Mouse (Mus musculus): ENCODE results near the gene Calm2. TPM values are rescaled to one million over a fixed set of nuclear protein-coding genes. Genes with fewer than 3 reads are reported as not detected.

Gene Calm2
- polyA plus RNA-seq (2015; fragmentation: Illumina TruSeq; extraction: RNeasy Lipid Tissue Mini Kit (QIAGEN cat#74804); ENCODE audit: low read depth, low replicate concordance) = 4,356 TPM

DNA sequence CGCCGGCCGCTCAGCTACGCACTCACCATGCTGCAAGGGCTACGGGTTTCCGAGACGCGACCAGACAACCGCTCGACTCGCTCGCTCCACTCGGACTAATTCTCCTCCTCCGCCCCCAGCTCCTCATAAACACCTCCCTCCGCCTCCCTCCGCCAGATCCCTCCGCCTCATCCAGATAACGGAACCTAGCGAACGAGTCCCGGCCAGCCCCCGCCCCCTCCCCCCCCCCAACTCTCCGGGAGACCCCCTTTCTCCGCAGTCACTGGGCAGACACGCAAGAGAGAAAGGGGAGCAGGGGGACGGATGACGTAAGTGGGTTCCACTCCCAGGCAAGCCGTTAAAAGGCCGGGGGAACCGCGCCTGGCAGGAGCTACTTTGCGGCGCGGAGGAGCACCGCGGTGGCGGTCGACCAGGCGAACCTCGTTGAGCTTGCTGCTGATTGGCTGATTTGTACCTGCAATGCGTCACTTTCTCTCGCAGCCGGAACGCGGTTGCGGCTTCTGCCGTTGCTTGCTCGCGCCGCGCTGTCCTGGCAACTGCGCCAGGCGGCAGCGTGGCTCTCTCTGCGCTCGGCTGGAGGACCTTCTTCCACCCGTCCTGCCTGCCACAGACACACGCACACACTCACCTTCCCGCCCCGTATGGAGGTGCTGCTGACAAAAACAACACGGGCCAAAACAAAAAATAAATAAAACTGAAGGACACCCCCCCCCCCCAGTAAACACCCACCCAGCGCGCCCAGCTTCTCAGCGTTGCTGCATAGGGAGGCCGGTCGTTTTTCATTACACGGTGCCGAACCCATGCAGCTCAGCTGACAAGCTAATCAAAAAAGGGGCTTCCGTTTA lies at the start of gene Calm2:
TSS of gene Calm2 (minus strand) at position 169 of the 845 bp plus-strand sequence.

GRCm38 (mm10) chr17:87427511-87427910 lies 19.2 kb downstream of the Calm2 start, which contains the start of gene Stpg4:
TSS of gene Stpg4 (minus strand) at chr17:87427741.

Other genes starting within 250 kb of the Calm2 start
- 103 TPM for gene Mcfd2, start 181.0 kb downstream of the Calm2 start, polyA plus RNA-seq (2015; fragmentation: Illumina TruSeq; extraction: RNeasy Lipid Tissue Mini Kit (QIAGEN cat#74804); ENCODE audit: low read depth, low replicate concordance)
- gene Ttc7, start 164.0 kb downstream of the Calm2 start, polyA plus RNA-seq (2015; fragmentation: Illumina TruSeq; extraction: RNeasy Lipid Tissue Mini Kit (QIAGEN cat#74804); ENCODE audit: low read depth, low replicate concordance) = 13.0 TPM
- gene Stpg4, start 19.2 kb downstream of the Calm2 start, polyA plus RNA-seq (2015; fragmentation: Illumina TruSeq; extraction: RNeasy Lipid Tissue Mini Kit (QIAGEN cat#74804); ENCODE audit: low read depth, low replicate concordance) = not detected
- gene Epcam, start 189.0 kb upstream of the Calm2 start, polyA plus RNA-seq (2015; fragmentation: Illumina TruSeq; extraction: RNeasy Lipid Tissue Mini Kit (QIAGEN cat#74804); ENCODE audit: low read depth, low replicate concordance) = not detected
- gene Msh2, start 225.4 kb upstream of the Calm2 start, polyA plus RNA-seq (2015; fragmentation: Illumina TruSeq; extraction: RNeasy Lipid Tissue Mini Kit (QIAGEN cat#74804); ENCODE audit: low read depth, low replicate concordance) = 21.8 TPM